Mouse (Mus musculus): ENCODE data around the gene Limch1. TPM values are rescaled to one million over a fixed set of nuclear protein-coding genes. Genes with fewer than 3 reads are reported as not detected.
A peak's percentile ranks its signal among the peaks of the same experiment; 100 is the strongest.

Limch1 gene
- polyA plus RNA-seq, 1 experiment from 2014 or later, result 38.2 TPM

DNA sequence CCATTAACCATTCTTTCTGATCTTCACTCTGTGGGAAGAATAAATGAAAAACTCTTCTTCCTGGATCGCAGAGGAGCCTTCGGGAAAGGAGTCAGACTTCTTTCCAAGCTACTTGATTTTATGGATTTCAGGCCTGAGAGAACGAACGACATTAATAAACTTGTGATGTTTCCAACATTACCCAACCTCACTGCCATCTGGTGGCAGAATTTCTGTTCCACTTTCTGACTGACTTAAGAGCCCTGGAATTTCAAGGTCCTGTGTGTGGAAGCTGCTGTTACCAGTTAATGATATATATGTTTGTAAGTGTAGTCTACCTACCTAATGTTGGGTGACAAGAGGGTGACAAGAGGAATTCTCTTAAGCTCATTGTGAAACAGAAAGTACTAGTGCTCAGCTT is 243.3 kb downstream of the Limch1 start:
- H3K9me3 ChIP-seq, result no peaks in the 10 kb centered on the region
- no peak overlapping the region for H3K4me3 ChIP-seq (replicated peaks)
- no peak overlapping the region for H3K9ac ChIP-seq
- no peaks in the 10 kb centered on the region for H3K36me3 ChIP-seq (replicated peaks)
- 89% methylated on average over 4 of the region's 4 CpGs for WGBS
- H3K27ac ChIP-seq, result no peak overlapping the region
- H3K27me3 ChIP-seq, result 0 out of 2 replicates have a peak, but pooled peaks cover 2% of the 10 kb centered on the region
- no peak for ATAC-seq (ENCODE audit: low FRiP score)
- no peak overlapping the region for H3K4me2 ChIP-seq
- 0 out of 2 replicates have a peak, but pooled peaks cover 4% of the 10 kb centered on the region for H3K4me1 ChIP-seq

DNA sequence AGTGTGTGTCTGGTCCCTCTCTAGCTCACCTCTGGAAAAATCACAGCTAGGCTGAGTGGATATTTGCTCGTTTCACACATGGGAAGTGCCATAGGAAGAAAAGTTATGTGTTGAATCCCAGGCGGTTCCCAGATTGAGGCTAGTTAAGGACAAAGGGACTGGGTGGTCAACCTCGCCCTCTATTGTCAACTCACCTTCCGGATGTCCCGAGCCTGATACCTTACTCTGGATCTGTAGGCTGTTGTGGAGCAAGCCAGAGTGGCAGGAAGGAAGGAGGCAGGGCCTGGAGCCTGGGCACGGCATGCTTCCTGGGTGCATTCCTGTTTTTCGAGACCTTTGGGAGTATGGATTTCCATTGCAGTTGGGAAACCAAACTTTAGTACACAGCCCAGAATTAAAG is 243.9 kb downstream of the Limch1 start:
- Histone ChIP-seq H3K4me1 (0 out of 2 replicates have a peak, but pooled peaks cover 4% of the 10 kb centered on the region), H3K9me3 (no peaks in the 10 kb centered on the region), H3K4me3 (replicated peaks) (no peak overlapping the region), H3K4me2 (no peak overlapping the region), H3K27ac (no peak overlapping the region), H3K36me3 (replicated peaks) (no peaks in the 10 kb centered on the region), H3K9ac (no peak overlapping the region), H3K27me3 (peaks cover 2% of the 10 kb centered on the region; the same call in 1 of the 2 replicates)
- 85% methylated on average over 7 of the region's 7 CpGs for WGBS
- no peak for ATAC-seq (ENCODE audit: low FRiP score)

DNA sequence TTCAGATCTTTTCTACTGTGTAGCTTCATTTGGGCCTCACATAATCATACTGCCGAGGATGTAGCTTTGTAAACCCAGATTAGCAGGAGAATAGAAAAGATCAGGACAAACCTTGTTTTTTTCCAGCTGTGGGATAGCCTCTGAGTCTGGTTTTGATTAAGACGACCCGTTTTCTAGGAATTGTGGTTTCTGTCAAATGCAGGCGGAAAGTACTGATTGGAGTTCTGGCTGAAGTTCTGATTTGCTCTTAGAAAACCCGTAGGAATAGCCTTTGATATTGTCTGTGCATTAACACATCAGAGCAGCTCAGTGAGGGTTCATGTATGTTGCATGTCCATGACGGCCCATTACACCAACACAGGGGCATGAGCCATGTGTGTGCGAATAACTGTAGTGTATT is 246.8 kb downstream of the Limch1 start:
- no peaks in the 10 kb centered on the region for H3K36me3 ChIP-seq (replicated peaks)
- H3K9ac ChIP-seq, result no peak overlapping the region
- WGBS, result 86% methylated on average over 7 of the region's 7 CpGs
- H3K27ac ChIP-seq, result no peak overlapping the region
- peaks cover 20% of the 10 kb centered on the region for H3K4me1 ChIP-seq
- H3K4me3 ChIP-seq (replicated peaks), result no peak overlapping the region
- peaks cover 2% of the 10 kb centered on the region; the same call in 1 of the 2 replicates for H3K27me3 ChIP-seq
- H3K4me2 ChIP-seq, result no peak overlapping the region
- no peaks in the 10 kb centered on the region for H3K9me3 ChIP-seq
- ATAC-seq (ENCODE audit: low FRiP score), result no peak

DNA sequence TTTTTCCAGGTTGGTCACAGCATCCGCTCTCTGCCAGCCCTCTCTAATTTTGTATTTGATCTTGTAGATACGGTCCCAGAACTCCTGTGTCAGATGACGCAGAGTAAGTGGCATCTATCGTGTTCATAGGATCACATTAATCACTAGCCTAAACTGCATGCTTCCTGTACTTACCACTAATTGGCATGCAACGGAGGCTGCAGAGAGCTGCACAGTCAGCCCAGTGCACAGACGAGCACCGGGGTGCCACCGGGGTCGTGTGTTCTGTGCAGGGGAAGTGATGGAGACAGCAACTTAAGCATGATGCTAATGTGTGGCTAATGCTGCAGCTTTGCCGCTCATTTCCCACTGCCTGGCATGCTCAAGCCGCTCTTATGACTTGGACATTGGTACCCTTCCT is 247.4 kb downstream of the Limch1 start:
- Histone ChIP-seq H3K9me3 (no peaks in the 10 kb centered on the region), H3K27me3 (peaks cover 2% of the 10 kb centered on the region; the same call in 1 of the 2 replicates), H3K4me1 (peaks cover 27% of the 10 kb centered on the region), H3K4me2 (no peak overlapping the region), H3K9ac (no peak overlapping the region), H3K27ac (no peak overlapping the region), H3K4me3 (replicated peaks) (no peak overlapping the region), H3K36me3 (replicated peaks) (no peaks in the 10 kb centered on the region)
- no peak; the same call in 1 of the 2 replicates for ATAC-seq (ENCODE audit: low FRiP score)
- WGBS, result 67% methylated on average over 11 of the region's 11 CpGs

DNA sequence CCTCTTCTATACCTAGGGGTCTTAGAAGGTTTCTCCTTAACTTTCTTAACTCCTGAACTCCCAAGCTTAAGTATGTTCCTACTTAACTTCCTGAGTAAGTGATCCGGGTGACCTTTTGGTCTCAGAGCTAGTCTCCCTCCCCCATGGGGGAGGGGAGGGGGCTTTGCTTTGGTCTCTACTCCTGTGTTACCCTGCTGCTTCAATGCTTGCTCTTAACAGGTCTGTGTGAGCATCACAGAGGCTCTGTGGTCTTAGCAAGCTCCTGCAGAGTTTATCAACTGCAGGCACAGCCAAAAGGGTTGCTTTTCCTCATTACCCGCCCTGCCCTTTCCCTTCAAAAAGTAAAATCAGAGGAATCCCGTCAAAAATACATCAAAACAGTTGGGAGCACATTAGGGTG is 250.5 kb downstream of the Limch1 start:
- peaks cover 30% of the 10 kb centered on the region for H3K4me1 ChIP-seq
- H3K4me3 ChIP-seq (replicated peaks), result no peak overlapping the region
- peaks cover 4% of the 10 kb centered on the region; the same call in 1 of the 2 replicates for H3K27me3 ChIP-seq
- H3K36me3 ChIP-seq (replicated peaks), result peaks cover 6% of the 10 kb centered on the region; the same call in 1 of the 2 replicates
- 11% methylated on average over 3 of the region's 3 CpGs for WGBS
- H3K27ac ChIP-seq, result no peak overlapping the region
- ATAC-seq (ENCODE audit: low FRiP score), result no peak
- no peaks in the 10 kb centered on the region for H3K9me3 ChIP-seq
- no peak overlapping the region for H3K4me2 ChIP-seq
- no peak overlapping the region for H3K9ac ChIP-seq

DNA sequence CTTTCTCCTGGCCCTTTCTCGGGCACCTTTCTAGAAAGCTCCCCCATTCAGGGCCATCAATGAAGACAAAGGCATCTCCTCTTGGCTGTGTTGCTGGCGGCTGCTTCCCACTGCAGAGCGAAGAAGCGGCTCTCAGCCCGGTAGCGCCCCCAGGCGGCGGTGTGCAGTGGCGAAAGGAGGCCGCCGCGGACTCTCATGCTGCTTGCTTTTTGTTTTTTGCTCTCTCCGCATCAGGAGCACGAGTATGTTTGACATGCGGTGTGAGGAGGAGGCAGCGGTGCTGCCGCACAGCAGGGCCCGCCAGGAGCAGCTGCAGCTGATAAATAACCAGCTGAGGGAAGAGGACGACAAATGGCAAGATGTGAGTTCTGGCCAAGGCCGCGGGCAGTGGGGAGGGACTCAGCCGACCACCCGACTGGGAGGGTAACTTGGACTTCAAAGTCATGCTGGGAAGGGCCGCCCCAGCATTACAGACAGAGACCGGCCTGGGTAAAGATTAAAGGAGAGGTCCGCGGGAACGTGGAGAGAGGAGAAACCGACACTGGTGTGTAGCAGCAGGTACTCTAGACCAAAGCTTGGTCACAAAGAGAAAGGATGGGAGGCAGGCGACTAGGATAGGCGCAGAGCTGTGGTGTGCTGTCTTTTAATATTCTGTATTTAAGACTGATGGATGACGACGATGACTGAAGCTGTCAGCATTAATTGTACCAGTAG is 251.4 kb downstream of the Limch1 start:
- Histone ChIP-seq H3K4me2 (peak overlapping the region; percentile 72), H3K27me3 (peaks cover 4% of the 10 kb centered on the region; the same call in 1 of the 2 replicates), H3K9me3 (no peaks in the 10 kb centered on the region), H3K4me1 (peaks cover 30% of the 10 kb centered on the region), H3K36me3 (replicated peaks) (peaks cover 6% of the 10 kb centered on the region; the same call in 1 of the 2 replicates), H3K27ac (peak overlapping the region; percentile 78), H3K4me3 (replicated peaks) (peak overlapping the region; percentile 48), H3K9ac (peak overlapping the region; percentile 65)
- ATAC-seq (ENCODE audit: low FRiP score), result peak; percentile 90
- under 1% methylated on average over 33 of the region's 33 CpGs for WGBS

DNA sequence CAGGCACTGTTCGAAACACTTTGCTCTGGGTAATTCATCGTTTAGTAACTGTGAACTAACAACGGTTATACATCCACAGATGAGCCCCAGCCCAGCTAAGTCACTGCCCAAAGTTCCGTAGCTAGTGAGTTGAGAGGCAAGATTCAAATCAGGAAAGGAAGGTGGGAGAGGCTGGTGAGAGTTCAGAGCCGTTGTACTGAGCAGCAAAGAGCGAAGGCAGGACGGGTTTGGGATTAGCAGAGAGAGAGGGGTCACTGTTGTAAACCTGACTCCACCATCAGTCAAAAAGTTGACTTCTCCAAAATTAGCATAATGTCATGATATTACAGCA is 251.9 kb downstream of the Limch1 start:
- Histone ChIP-seq H3K36me3 (replicated peaks) (peaks cover 9% of the 10 kb centered on the region; the same call in 1 of the 2 replicates), H3K9ac (peak overlapping the region; percentile 65), H3K27me3 (peaks cover 4% of the 10 kb centered on the region; the same call in 1 of the 2 replicates), H3K9me3 (no peaks in the 10 kb centered on the region), H3K4me2 (peak overlapping the region; percentile 72), H3K4me1 (peaks cover 30% of the 10 kb centered on the region), H3K27ac (no peak overlapping the region; the same call in 1 of the 2 replicates), H3K4me3 (replicated peaks) (peak overlapping the region; percentile 48)
- ATAC-seq (ENCODE audit: low FRiP score), result no peak
- 17% methylated on average over 7 of the region's 7 CpGs for WGBS

DNA sequence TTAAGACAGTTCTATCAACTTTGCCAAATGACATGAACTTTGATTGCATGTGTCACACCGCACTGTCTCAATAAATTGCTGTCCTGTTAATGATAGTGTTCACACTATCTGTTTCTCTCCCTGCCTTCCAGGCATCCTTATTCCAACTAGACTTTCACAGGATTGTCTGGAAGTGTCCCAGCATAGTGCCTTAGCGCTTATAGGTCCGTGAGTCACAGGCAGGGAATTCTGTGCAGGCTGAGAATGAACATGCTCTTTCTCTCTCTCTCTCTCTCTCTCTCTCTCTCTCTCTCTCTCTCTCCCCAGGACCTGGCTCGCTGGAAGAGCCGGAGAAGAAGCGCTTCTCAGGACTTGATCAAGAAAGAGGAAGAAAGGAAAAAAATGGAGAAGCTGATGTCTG is 252.7 kb downstream of the Limch1 start:
- 78% methylated on average over 6 of the region's 6 CpGs for WGBS
- Histone ChIP-seq H3K27me3 (peaks cover 4% of the 10 kb centered on the region; the same call in 1 of the 2 replicates), H3K4me2 (no peak overlapping the region), H3K9ac (no peak overlapping the region), H3K36me3 (replicated peaks) (peaks cover 13% of the 10 kb centered on the region; the same call in 1 of the 2 replicates), H3K27ac (no peak overlapping the region), H3K4me3 (replicated peaks) (no peak overlapping the region), H3K4me1 (peaks cover 26% of the 10 kb centered on the region), H3K9me3 (no peaks in the 10 kb centered on the region)
- ATAC-seq (ENCODE audit: low FRiP score), result no peak

DNA sequence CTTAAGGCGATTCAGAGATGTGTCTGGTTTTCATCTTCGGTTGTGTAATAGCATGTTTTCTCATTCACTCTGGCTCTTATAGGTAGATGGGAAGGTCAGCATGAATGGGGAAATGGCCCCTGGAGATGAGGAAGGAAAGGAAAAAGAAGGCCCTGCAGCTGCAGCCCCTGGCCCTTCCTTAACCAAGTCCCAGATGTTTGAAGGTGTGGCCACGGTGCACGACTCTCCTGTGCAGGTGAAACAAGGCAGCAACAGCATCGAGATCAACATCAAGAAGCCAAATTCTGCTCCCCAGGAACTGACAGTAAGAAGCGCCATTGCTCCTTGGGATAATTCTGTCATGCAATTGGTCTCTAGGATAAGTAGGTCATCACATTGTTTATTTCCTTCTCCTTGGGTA is 256.7 kb downstream of the Limch1 start:
- ATAC-seq (ENCODE audit: low FRiP score), result no peak
- Histone ChIP-seq H3K9ac (no peak overlapping the region), H3K4me2 (no peak overlapping the region), H3K4me1 (peaks cover 10% of the 10 kb centered on the region), H3K27ac (no peak overlapping the region), H3K36me3 (replicated peaks) (peaks cover 18% of the 10 kb centered on the region; the same call in 1 of the 2 replicates), H3K4me3 (replicated peaks) (no peak overlapping the region), H3K27me3 (0 out of 2 replicates have a peak, but pooled peaks cover 4% of the 10 kb centered on the region), H3K9me3 (no peaks in the 10 kb centered on the region)
- 91% methylated on average over 6 of the region's 6 CpGs for WGBS

DNA sequence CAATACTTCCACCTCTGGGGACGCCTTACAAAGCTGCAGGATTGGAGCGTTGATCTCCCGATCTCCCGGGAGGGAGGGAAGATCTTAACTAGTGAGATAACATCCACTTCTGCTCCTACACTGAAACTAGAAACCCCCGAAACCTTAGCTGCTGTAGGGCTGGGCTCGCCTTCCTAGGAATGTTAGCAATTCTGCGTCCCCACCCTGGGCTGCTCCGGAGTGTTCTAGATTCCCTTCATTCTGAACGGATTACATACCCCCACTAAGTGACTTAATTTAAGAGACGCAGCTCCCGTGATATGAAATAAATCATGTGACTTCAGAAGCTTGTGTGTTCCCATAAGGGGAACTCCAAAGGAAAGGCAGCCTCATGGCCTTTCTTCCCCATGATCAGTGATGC is 259.0 kb downstream of the Limch1 start:
- no peak overlapping the region for H3K9ac ChIP-seq
- WGBS, result 89% methylated on average over 11 of the region's 11 CpGs
- H3K4me3 ChIP-seq (replicated peaks), result no peak overlapping the region
- no peaks in the 10 kb centered on the region for H3K27me3 ChIP-seq
- no peak for ATAC-seq (ENCODE audit: low FRiP score)
- no peaks in the 10 kb centered on the region for H3K9me3 ChIP-seq
- H3K27ac ChIP-seq, result no peak overlapping the region
- H3K4me2 ChIP-seq, result no peak overlapping the region
- peaks cover 17% of the 10 kb centered on the region; the same call in 1 of the 2 replicates for H3K36me3 ChIP-seq (replicated peaks)
- no peaks in the 10 kb centered on the region for H3K4me1 ChIP-seq

DNA sequence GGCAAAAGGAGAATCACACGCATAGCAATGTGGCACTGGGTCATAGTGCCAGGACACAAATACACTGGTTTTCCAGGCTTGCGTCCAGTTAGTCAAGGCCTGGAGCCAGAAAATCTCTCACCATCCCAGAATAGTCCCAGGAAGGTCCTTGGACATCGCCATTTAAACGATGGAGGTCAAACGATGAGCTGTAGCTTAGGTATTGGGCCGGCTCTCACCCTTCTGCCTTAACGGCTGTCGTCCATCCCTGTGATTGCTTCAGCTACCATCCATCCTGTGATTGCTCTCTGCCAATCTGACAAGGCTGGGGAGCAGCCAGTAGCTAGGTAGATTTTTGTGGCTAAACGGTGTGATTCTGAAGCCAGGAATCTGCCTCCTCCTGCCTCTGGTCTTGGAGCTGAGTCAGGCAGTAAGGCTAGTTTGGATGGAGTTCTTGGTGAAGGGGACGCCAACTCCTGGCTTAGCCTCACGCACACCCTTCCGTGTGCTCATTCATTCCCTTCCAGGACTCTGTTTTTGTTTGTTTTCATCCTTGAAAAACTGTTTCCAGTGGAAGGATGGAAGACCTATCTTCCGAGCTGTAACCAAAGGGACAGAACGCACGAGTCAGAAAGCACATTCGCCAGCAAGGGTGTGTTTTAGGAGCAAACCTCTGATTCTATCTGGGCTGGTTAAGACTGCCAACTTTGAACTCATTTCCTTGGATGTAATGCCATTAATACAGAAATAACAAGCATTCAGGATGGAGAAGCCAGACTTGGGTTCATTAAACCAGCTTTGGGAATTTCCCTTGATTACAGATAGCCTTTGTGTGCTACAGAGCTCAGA is 265.6 kb downstream of the Limch1 start:
- Histone ChIP-seq H3K27me3 (no peaks in the 10 kb centered on the region), H3K9ac (no peak overlapping the region), H3K36me3 (replicated peaks) (0 out of 2 replicates have a peak, but pooled peaks cover 7% of the 10 kb centered on the region), H3K9me3 (no peaks in the 10 kb centered on the region), H3K27ac (no peak overlapping the region), H3K4me3 (replicated peaks) (no peak overlapping the region), H3K4me2 (no peak overlapping the region), H3K4me1 (no peaks in the 10 kb centered on the region)
- 91% methylated on average over 16 of the region's 16 CpGs for WGBS
- ATAC-seq (ENCODE audit: low FRiP score), result no peak

DNA sequence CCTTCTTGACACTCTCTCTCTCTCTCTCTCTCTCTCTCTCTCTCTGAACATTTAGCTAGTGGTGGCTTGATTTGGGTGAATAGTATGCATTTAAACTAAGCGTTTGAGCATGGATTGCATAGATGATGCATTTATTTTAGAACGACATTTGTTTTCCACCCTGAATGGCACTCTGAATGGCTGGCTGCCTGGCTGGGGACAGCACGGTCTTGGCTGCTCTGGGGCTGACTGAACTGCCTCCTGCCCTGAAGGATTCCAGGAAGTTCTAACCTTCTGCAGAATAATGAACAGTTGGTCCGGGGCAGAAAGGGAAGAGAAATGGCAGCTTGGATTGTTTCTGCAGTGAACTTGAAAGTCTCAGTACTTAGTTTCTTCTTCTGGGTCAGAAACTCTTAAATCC is 266.4 kb downstream of the Limch1 start:
- Histone ChIP-seq H3K4me3 (replicated peaks) (no peak overlapping the region), H3K9me3 (no peaks in the 10 kb centered on the region), H3K36me3 (replicated peaks) (0 out of 2 replicates have a peak, but pooled peaks cover 7% of the 10 kb centered on the region), H3K27ac (no peak overlapping the region), H3K27me3 (no peaks in the 10 kb centered on the region), H3K9ac (no peak overlapping the region), H3K4me2 (no peak overlapping the region), H3K4me1 (no peaks in the 10 kb centered on the region)
- 78% methylated on average over 4 of the region's 4 CpGs for WGBS
- ATAC-seq (ENCODE audit: low FRiP score), result no peak
